Mouse (Mus musculus) frontal cortex, postnatal 14 days (tissue): ENCODE results near the gene Diaph3.

Source experiments
- DNase-seq, 2 experiments: peaks; one replicate each; pipeline ENCODE4 v3.0.0; 2022; ENCODE audit warnings: low spot score in 2 of 2

The Diaph3 gene

DNA sequence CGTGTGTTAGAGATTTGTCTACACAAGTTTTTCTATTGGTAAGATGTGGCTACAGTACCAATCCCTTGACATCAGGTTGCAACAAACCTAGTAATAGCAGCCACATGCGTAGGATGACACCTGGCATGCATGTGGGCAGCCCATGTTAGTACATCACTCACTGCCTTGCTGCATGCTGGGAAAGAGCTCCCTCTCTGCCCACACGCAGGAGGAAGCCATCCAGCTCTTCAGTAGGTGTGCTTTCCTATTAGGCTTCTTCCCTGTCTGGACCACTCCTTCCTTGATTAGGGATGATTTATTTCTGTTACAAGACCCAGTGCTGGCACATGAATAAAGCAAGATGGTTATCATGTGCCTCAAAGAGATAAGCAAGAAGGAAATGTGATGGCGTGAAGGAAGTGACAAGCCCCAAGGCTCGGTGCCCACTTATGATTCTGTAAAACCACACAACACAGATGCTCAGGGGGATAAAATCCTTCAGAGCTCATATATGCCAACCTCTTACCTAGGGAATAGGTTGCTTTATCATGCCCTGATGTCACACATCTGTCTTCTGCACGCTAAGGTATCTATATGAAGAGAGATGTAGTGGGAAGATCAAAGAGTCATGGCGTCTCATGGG is 494.4 kb downstream of the Diaph3 start:
- DNase-seq: no peak

DNA sequence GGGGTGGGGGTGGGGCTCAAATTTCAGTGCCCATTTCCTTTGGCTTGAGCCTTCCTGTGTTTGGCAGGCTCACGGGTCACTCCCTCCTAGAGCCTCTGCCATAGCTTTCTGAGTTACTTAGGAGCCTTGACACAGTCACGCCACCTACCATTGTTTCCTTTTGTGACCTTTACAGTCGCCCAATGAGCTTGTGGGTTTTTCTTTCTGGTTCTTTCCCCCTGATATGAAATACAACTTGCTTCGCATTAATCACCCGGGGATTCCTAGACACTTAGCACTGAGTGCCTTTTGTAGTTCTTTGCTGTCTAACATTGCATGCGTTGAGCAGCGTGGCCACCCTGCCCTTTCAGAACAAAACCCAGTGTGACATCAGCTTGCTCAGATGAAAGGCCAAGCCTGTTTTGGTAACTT is 498.2 kb downstream of the Diaph3 start:
- no peak for DNase-seq

DNA sequence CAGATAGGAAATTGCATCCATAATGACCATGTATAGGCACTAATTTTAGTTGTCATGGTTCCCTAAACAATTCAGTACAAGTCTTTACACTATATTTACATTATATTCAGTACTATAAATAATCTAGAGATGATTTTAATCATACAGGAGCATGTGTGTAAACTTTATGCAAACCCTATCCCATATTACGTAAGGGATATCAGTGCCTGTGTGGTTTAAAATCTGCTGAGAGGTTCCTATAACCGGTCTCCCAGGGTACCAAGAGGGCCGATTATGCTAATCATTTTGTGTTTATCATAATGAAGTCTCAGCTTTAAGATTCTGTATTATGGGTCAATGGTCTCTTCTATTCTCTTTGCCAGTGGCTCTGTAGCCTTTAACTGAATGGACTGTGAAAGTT is 499.2 kb downstream of the Diaph3 start:
- no peak for DNase-seq

DNA sequence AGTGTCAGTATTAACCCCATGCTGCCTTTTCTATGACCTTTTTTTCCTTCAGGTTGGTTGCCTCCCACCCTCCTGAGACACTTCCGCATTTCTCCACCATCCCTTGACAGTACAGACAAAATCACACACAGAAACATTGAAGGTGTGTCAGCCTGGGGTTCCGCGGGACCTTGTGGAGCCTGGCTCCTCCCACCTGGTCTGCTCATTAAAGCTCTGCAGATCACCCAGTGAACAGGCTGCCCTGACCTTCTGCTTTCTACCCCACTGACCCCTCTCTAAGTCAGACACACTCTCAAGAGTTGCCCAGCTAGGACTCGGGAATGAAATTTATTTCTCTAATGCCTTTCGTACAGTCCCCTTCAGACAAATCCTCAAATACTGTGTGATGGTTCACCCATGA is 500.9 kb downstream of the Diaph3 start:
- no peak for DNase-seq

DNA sequence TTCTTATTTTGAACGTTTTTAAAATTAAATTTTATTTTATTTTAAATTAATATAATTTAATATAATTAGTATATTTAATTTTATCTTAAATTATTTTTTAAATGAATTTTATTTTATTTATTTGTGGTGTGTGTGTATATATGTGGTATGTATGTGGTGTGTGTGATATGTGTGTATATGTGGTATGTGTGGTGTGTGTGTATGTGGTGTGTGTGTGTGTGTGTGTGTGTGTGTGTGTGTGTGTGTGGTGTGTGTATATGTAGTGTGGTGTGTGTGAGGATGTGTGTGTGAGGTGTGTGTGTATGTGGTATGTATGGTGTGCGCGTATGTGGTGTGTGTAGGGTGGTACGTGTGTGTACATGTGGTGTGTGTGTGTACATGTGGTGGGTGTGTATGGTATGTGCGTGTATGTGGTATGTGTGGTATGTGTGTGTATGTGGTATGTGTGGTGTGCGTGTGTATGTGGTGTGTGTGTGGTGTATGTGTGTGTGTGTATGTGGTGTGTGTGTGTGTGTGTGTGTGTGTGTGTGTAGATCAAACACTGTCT is 505.4 kb downstream of the Diaph3 start:
- DNase-seq: no peak

DNA sequence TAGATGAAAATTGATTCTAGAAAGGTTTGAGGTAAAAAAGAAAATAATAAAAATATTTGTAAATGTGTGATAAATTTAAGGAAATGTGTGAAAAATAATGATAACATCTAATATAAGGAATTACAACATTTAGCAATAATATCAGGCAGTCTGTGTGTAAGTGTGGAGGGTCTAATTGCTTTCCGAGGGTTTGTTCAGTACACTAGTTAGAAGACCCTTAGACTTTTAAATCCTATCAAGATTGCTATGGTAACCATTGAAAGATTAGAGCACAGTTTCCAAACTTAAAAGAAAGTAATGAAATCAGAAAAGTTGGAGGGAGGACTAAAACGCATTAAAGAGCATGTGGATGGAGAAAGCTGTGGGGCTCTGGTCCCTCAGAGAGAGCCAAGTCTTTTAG is 506.0 kb downstream of the Diaph3 start:
- no peak for DNase-seq

DNA sequence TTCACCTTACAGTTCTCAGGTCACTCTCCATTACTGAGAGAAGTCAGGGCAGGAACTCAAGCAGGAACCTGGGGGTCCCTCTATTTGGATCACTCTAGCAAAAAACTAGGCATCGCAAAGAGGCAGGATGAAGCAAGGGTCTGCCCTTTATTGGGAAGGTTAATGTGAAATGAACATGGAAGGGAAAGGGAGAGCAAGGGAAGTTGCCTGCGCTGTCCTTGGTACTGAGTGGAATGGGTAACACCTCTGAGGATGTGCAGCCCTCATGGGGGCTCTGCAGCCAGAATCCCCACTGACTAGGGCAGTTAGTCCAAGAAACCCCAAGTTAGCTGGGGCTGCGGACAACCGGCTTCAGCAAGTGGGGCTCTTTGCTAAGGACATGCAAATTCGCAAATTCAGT is 507.2 kb downstream of the Diaph3 start:
- no peak for DNase-seq

DNA sequence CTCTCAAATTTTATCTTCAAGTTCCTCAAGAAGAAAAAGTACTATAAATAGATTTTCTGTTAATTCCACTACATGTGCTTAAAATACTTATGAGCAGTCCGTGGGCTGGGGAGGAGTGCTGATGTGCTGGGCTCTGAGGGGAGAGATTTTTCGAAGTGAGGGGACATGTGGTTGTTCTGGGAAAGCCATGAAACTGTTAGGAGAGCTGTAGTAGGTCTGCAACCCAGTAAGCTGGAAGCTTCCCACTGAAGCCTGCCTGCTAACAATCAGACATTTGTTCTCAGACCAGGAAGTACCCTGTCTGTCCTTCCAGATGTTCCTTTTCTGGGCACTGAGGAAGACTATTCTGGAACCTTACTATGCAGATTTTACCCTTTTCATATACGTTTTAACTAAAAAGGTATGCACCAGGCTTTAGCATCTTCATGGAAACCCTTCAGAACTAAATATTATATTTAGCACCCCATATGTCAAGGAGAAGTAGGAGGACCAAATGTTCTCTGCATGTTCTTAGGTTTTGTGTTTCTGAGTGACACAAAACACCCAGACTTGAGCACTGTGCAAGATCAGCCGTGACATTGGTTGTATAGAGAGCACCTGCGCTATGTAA is 516.1 kb downstream of the Diaph3 start:
- peak in 1 of 2 experiments; percentile 32 for DNase-seq

DNA sequence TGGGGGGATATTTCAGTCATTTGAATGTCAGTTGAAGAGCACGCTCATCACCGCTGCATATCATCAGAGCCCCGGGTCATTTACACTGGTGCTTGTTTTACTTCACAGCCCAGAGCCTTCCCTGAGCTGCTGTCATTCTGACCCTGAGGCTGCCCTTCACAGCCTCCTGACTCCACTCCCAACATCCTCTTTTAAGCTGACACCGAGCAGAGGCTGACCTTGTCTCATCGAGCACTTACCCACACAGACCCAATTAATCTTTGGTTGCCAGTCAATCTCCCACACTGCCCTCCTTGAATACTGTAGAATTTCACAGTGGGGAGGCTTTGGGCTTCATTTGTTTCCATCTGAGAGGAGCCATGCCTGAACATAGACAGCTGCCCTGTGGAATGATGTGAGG is 521.4 kb downstream of the Diaph3 start:
- no peak for DNase-seq
